Mouse (Mus musculus) v-Abl transformed pro-B cells (cell line): ENCODE measurements around the gene Ech1.

ENCODE experiments used
- in situ Hi-C, 2 experiments: fragments of 400-800 bp; cut with MboI; formaldehyde crosslinking; loops; one replicate each; pipeline ENCODE4 v1.15.1; 2025; ENCODE audit not compliant: unreplicated experiment in 2 of 2

The Ech1 gene

DNA sequence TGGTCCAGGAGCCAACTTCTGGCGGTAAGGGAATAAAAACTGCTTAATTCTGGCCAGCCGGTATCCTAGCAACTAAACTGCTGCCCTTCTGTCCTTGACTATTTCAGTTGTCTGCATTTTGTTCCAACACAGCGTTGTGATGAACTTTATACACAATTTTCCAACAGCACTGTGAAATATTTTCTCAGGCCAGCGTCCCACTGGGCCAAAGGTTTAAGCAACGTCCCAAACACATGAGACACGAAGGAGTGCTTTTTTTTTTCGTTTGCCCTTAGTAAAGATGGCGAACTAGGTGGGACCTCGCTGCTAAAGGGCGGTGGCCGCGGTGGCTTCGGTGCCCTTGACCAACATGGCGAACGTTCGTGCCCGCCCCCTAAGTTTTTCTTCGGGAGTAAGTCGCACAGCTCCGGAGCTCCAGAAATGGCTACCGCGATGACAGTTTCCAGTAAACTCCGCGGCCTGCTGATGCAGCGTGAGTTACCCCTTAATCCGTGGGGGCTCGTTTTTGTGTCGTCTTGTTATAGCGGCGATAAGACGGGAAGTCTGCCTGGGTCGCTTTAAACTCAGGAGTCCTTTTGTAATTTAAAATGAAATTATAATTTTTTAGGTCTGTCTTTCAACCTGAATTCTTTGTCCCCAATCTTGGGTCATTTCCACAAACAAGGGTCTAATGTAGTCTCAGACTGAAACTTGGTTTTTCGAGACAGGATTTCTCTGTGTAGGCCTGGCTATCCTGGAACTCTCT is at the start of gene Ech1:
Gene Ech1 (plus strand): TSS at position 277 of the 745 bp plus-strand sequence.
- in situ Hi-C loops, result loop anchor here in 1 of 2 experiments (5.0 to 25.0 kb wide), 3 partner anchors 448 to 1363 kb away; partner anchors contain the start of genes Gm26920, Sertad3, Zfp260 and Zfp566

DNA sequence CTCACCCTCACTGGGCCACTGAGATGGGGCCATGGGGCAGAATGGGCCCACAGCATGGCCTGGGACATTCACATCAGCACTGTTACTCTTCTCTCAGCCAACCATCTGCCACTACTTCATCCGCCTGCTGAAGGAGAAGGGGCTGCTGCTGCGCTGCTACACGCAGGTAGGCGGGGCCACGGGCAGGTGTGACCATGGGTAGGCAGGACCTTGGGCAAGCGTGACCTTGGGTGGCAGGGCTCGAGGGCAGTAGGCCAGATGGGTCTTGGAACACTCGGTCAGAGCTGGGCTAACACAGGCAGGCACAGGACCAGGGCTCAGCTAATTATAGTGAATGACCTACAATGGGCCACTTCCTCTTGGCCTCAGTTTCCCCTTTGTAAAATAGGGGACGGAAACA is 46.2 kb upstream of the Ech1 start:
- in situ Hi-C loops, result no loop called here

DNA sequence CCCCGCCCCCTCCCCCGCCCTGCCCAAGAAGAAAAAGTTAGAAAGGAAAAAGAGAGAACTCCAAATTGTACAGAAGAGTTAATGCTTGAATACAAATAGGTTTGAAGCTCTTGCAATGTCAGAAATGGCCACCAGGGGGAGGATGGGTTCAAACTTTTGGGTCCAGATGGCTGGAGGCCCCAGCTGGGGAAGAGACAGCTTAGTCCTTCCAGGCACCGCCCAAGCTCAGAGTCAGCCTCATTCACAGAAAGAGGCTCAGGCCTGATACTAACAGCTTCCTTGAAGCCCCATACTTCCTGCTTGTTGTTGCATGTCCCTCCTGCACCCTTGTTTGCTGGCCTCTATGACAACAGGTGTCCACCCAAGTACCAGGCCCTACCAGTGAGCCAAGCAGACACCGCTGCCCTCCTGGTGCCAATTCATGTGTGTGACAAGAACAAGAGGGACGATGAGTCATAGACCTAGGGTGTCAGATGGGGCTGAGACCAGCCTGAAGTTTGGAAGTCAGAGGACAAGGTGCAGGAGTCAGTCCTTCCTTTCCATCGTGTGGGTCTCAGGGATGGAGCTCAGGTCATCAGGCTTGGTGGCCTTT is 44.9 kb upstream of the Ech1 start:
- in situ Hi-C loops, result loop anchor here in 1 of 2 experiments (10.0 kb wide), 1 partner anchor 255 kb away; no protein-coding TSS in a partner anchor

DNA sequence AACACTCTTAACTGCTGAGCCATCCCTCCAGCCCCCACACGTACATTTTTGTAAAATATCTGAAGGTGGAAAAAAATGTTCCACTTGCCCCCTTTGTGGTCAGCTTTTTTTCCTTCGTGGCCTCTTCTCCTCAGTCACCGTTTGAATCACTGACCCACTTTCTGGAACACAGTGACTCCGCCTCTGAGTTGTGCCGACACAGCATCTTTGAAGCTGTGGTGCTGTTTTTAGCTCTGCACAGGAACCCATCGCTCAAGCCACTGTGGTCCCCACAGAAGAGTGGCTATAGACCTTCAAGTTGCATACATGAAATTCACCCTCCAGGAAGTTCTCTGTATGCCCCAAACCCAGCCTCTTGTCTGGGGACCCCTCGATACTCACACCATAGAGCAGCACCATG is 44.2 kb upstream of the Ech1 start:
- in situ Hi-C loops, result loop anchor here in 1 of 2 experiments (10.0 kb wide), 1 partner anchor 254 kb away; no protein-coding TSS in a partner anchor

DNA sequence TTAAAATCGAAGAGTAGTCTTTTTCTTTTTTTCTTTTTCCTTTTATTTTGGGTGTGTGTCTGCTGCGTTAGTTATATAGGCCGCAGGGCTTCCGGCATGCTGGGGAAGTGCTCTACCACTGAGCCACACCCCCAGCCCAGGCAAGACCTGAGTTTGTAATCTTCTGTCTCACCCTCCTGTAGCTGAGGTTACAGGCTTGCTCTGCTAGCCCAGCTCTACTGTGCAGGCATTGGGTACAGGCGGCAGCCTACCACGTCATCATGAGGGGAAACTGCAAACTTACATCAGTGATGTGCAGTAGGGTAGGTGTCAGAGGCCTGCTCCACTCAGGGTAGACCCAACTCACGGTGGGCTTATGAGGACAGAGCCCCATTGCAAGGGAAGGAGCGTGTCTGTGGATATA is 43.8 kb upstream of the Ech1 start:
- in situ Hi-C loops, result loop anchor here in 1 of 2 experiments (10.0 kb wide), 1 partner anchor 254 kb away; no protein-coding TSS in a partner anchor

DNA sequence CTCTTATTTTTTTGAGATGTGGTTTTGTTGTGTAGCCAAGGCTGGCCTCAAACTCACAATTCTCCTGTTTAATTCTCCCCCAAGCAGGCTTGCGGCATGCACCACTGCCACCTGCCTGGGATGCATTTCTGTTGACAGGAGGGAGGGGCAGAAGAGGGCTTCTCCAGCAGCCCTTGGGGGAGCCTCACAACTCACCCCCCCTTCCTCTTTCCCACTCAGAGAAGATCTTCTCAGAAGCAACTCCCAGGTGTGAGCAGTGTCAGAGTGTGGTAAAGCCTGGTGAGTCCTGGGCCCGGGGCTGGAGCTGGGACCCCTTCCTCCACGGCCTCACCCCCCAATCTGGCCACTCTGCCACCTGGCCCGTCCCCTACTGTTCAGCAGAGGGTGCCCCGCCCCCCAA is 39.9 kb upstream of the Ech1 start:
- in situ Hi-C loops, result loop anchor here (5.0 to 10.0 kb wide), 2 partner anchors 250 to 257 kb away; no protein-coding TSS in a partner anchor

DNA sequence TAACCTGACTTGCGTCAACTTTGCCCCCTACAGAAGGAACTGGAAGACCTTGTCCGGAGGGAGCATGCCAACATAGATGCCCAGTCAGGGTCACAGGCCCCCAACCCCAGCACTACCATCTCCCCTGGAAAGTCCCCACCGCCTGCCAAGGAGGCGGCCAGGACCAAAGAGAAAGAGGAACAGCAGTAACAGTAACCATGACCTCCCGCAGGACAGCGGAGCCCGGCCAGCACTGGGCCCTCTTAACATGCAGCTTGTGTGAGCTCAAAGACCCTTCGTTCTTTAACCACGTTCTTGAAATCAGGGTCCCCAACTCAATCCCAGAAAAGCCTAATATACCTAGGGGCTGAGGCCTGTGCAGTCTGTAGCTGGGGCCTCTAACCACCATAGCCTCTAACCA is 37.1 kb upstream of the Ech1 start:
- in situ Hi-C loops, result loop anchor here (5.0 to 10.0 kb wide), 2 partner anchors 247 to 254 kb away; no protein-coding TSS in a partner anchor

DNA sequence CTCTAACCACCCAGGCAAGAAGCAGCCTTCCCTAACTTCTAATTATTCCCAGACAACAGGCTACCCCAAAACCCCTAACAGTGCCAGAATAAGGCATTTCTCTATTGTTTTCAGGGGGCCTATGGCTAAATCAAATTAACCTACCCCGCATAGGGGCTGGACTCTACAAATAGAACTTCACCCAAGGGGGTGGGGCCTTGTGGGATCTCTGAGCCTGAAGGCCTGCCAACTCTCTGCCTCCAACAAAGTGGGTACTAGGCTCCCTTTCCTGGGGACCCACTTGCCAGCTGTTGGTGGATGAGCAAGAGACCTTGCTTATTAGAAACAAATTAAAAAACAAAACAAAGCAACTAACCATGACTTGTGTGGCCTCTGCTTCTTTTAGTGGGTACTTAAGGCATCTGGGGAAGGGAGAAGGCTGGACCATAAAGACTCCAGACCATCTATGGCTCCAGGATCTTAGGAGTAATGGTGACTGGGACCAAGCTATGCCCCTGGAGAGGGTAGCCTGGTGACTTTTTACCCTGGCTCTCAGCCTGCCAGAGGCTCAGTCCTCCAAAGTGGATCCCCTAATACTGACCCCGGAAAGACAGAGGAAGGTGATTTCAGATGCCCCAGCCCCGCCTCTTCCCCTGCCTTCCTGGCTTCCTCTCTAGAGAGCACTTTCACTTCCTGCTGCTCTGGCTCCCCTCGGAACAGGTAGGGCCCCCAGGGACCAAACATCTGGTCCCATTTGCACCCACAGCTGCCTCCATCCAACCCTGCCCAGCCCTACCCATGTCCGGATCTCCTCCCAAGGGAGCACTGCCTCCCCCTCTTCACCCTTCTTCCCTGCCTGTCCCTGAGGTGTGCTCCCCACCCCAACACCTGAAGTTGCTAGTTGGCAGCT is 36.5 kb upstream of the Ech1 start, which contains the start of gene Rinl:
Gene Rinl (plus strand): TSS at position 663 of the 889 bp plus-strand sequence.
- in situ Hi-C loops, result loop anchor here (5.0 to 10.0 kb wide), 2 partner anchors 246 to 254 kb away; no protein-coding TSS in a partner anchor

DNA sequence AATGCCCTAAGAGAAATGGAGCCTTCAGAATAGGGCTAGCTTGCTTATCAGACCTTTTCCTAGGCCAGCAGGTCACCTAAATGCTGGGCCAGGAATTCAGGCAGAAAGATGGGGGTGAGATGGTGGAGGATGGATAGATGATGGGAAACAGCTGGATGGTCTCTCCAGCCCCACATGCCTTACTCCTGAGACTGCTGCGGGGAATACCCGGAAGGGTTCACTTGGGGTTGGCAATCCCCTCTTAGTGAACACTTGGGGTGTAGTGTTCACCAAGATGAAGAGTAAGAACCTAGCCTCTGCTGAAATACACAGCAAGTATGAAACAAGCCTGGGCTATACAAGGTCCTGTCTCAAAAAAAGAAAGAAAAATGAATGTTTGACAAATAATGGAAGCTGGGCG is 35.8 kb upstream of the Ech1 start:
- in situ Hi-C loops, result loop anchor here (5.0 to 10.0 kb wide), 2 partner anchors 246 to 253 kb away; no protein-coding TSS in a partner anchor

DNA sequence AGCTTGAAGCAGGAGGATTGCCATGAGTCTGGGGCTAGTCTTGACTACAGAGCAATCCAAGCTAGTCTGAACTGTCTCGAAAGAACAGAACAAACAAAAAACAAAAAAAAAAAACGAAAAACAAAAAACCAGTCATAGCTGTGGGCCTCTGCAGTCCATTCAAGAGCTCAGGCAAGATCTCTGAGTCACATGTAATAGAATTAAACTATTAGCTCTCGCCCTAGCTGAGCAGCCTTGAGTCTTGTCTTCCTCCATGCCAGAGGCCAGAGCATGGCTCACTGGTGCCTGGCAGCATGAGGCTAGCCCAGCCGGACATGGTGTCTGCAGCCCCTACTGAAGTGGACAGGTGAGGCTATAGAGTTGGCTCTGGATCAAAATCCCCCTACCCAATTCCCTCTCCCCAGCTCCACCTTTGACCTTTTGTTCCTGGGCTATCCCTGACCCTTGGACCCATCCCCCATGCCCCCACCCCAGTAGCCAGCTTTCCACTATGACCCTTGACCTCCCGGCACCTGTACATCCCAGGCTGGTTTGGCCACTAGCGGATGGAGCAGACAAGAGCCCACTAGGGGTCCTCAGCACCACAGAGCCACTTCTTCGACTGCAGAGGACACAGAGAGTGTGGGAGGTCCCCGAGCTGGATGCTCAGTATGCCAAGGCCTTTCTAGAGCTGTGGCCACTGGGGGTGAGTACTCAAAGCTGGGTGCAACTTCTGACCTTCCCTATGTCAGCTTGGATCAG is 34.8 kb upstream of the Ech1 start:
- in situ Hi-C loops, result no loop called here

DNA sequence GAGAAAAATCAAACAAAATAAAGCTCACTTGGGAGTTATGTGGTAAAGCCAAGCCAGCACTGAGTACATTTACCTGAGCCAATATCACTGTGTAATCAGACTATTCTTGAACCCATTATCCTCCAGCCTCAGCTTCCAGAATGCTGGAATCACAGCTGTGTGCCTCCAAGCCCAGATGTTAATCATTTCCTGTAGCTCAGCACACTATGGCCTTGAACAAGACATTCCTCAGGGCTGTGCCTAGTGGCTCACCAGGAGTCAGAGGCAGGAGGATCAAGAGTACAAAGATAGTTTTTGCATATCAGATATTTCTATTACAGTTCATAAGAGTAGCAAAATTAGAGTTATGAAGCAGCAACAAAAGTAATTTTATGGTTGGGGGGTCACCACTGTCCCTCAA is 33.3 kb upstream of the Ech1 start:
- in situ Hi-C loops, result no loop called here

DNA sequence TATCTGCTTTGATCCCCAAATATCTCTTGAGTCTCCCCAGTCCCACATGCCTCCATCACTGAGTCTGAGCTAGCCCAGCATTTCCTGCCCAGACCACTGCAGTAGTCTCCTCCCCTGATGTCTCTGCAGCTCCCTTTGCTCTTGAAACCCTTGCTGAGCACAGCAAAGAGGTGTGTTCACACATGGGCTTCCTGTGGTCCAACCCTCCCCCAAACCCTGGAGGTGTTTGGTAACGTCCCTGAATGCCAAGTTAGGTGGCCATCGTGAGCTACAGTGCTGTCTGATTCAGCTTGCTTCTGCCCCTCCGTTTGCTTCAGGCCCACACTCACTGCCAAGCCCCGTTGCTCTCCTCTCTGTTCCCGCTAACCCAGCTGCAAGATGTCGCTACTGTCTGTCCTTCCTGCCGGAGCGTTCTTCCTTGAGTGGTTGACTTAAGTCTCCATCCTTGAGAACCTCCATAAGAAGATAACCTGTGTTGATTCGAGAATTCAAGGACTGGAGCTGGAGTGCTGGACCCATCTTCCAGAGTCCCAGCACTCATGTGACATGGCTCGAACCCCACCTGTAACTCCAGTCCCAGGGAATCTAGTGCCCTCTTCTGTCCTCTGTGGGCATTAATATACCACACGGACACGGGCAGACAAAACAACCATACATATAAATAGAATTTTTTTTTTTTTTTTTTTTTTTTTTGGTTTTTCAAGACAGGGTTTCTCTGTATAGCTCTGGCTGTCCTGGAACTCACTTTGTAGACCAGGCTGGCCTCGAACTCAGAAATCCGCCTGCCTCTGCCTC is 32.4 kb upstream of the Ech1 start:
- in situ Hi-C loops, result no loop called here

DNA sequence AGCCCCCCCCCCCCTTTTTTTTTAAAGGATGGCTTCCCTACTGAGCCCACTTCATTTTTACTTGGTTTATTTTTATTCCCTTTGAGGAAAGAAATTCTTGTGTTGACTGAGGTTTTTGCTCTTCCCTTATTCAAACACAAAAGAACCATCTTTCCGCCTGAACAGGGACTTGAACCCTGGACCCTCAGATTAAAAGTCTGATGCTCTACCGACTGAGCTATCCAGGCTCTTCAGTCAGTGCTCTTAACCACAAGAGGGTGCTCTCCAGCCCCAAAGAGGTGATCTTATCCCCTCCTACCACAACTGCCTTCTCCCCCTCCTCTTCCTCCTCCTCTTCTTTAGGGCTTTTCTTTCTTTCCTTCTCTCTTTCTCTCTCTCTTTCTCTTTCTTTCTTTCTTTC is 31.2 kb upstream of the Ech1 start:
- in situ Hi-C loops, result no loop called here

DNA sequence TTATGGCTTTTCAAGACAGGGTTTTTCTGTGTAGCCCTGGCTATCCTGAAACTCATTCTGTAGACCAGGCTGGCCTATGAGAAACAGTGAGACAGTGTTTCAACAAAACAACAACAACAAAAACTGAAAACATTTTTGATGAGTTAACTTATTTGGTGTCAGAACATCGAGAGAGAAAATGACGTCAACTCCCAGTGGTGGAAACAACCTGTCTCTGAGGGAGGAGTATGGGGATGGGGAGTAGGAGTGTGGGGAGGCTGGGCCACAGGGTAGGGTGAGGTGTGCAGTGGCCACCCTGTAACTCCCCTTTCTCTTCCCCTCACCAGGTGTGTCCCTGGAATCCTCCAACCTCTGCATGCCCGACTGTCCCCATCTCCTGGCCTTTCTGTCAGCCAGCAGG is 30.5 kb upstream of the Ech1 start:
- in situ Hi-C loops, result no loop called here

DNA sequence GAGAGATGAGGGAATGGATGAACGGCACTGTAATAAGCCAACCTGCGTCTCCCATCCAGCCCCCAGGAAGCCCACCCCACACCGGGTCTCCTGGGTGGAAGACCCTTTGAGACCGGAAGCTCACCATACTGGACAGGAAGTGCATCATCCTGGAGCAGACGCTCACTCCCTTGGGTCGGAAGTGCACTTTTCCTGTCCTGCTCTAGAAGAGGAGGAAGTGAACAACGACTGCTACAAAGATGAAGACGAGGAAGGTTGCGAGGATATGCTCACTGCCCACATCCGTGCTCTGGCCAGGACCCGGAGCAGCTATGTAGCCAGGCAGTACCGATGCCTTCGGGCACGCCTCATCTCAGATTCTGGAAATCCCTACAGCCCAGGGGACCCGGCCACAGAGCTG is 29.2 kb upstream of the Ech1 start:
- in situ Hi-C loops, result loop anchor here (5.0 kb wide), 1 partner anchor 71 kb away; no protein-coding TSS in a partner anchor

DNA sequence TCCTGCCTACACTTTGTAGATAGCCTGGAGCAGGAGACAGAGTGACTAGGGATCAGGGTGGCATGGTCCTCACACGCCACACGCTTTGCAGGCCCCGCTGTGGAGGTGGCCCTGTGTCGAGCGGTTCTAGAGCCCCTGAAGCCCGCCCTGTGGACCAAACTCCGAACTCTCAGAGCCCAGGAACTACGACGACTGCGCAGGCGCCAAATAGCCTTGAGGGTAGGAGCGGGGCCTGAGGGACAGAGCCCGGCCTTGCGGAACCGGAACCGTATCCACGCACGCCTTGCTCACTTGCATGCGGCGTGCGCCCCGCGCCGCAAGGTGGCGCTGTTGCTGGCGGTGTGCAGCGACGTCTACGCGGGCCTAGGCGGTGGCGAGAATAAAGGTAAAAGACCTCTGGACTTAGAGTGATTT is 28.4 kb upstream of the Ech1 start:
- in situ Hi-C loops, result loop anchor here (5.0 kb wide), 1 partner anchor 71 kb away; no protein-coding TSS in a partner anchor

DNA sequence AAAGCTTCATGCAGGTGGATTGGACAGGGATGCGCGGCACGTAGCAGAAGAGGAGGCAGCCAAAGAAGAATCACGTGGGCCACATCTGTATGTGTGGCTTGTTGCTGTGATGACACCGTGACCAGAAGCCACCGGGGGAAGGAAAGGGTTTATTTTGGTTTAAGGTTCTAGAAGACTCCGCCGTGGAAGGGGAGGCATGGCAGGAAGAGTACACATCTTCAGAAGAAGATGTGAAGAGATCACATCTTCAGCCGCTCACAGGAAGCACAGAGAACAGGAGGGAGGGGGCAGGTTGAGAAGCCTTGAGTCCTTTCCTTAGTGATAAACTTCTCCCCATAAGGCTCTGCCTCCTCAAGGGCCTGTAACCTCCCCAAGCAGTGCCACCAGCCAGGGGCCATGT is 25.0 kb upstream of the Ech1 start:
- in situ Hi-C loops, result loop anchor here (5.0 to 25.0 kb wide), 3 partner anchors 67 to 1338 kb away; partner anchors contain the start of genes Gm26920 (in 1 of the 2), Sertad3 (in 1 of the 2), Zfp260 (in 1 of the 2) and Zfp566 (in 1 of the 2)

DNA sequence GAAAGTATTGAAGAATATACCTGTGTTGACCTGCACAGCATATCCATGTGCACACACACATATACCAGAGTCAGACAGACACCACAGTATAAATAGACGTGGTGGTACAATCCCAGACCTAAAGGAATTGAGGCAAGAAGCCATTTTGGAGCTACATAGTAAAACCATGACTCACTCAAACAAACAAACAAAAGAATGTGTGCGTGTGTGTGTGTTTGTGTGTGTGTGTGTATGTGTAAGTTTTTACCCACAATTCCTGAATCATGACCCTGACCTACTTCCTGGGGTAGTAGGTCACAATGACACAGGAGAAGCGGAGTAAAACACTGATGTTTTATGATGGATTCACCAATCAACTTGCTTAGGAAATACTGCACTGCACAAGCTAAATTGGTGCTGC is 23.6 kb upstream of the Ech1 start:
- in situ Hi-C loops, result loop anchor here in 1 of 2 experiments (25.0 kb wide), 2 partner anchors 1286 to 1339 kb away; partner anchors contain the start of genes Gm26920, Sertad3, Zfp260 and Zfp566
